Mouse (Mus musculus) v-Abl transformed pro-B cells (cell line): Measurements from ENCODE around the gene Gm42417.

ENCODE experiments used
- in situ Hi-C, 2 experiments: fragments of 400-800 bp; cut with MboI; formaldehyde crosslinking; loops; one replicate each; pipeline ENCODE4 v1.15.1; 2025; ENCODE audit not compliant: unreplicated experiment in 2 of 2

Gene Gm42417

GRCm38 (mm10) chr1:36485080-36485479 lies 54.1 kb downstream of the Gm42417 start:
- in situ Hi-C loops = loop anchor here in 1 of 2 experiments (25.0 kb wide), 1 partner anchor 1623 kb away; no protein-coding TSS in a partner anchor

DNA sequence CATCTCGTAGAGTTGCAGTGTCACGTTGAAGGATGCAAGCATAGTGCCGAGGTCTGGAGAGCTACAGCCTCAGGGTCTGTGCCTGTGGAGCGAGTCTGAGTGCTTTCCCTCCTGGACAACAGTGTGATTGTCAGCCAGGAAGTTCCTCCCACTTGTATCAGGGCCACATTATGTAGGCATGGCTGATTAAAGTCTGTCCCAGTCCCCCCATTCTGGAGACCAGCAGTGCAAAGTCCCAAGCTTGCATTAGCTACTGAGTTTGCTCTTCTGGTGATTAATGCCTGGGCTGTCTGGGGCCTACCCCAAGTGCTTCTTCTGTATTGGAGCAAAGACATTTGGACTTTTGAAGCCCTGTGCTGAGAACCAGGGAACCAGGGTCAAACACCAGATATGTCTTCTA lies 55.4 kb downstream of the Gm42417 start:
- in situ Hi-C loops = loop anchor here in 1 of 2 experiments (25.0 kb wide), 1 partner anchor 1622 kb away; no protein-coding TSS in a partner anchor
